Mouse (Mus musculus) neural tube, embryonic 13.5 days (tissue): ENCODE measurements around the gene Rnd3. TPM values are rescaled to one million over a fixed set of nuclear protein-coding genes. Genes with fewer than 3 reads are reported as not detected.
A peak's percentile ranks its signal among the peaks of the same experiment; 100 is the strongest.

ENCODE experiments used
- ATAC-seq: fragments of 200-750 bp; cut with Nextera tagmentation; 2 replicates; pipeline ENCODE4 v1.8.0; 2017; ENCODE audit warnings: low read depth, mild to moderate bottlenecking, moderate TSS enrichment, moderate library complexity
- H3K27ac ChIP-seq: fragments of 300-500 bp; sonication (generic); replicated peaks from 2 replicates; pipeline ENCODE4 v1.5.1; 2015; ENCODE audit warnings: moderate library complexity, mild to moderate bottlenecking, inconsistent platforms
- H3K27me3 ChIP-seq: fragments of 300-500 bp; sonication (generic); 2 replicates; pipeline ENCODE4 v1.6.1; 2015; ENCODE audit warnings: mild to moderate bottlenecking, inconsistent platforms
- H3K36me3 ChIP-seq: fragments of 300-500 bp; sonication (generic); 2 replicates; pipeline ENCODE4 v1.6.1; 2015; ENCODE audit warnings: mild to moderate bottlenecking, inconsistent platforms
- H3K4me1 ChIP-seq: fragments of 300-500 bp; sonication (generic); replicated peaks from 2 replicates; pipeline ENCODE4 v1.6.1; 2015; ENCODE audit warnings: inconsistent platforms
- H3K4me2 ChIP-seq: fragments of 300-500 bp; sonication (generic); 2 replicates; pipeline ENCODE4 v1.6.1; 2015; ENCODE audit warnings: inconsistent platforms, mild to moderate bottlenecking, moderate library complexity
- H3K4me3 ChIP-seq: fragments of 300-500 bp; sonication (generic); 2 replicates; pipeline ENCODE4 v1.5.1; 2015; ENCODE audit warnings: mild to moderate bottlenecking, inconsistent platforms
- H3K9ac ChIP-seq: fragments of 300-500 bp; sonication (generic); 2 replicates; pipeline ENCODE4 v1.6.1; 2015; ENCODE audit warnings: moderate library complexity, mild to moderate bottlenecking, inconsistent platforms
- H3K9me3 ChIP-seq: fragments of 300-500 bp; sonication (generic); 2 replicates; pipeline ENCODE4 v1.6.1; 2016; ENCODE audit warnings: inconsistent platforms
- WGBS: fragments of 180-500 bp; shearing (Covaris S2); methylation state at CpG from one replicate; pipeline ENCODE4 v1.1.7; 2015; 5-methylcytosine and 5-hydroxymethylcytosine counted together
- polyA plus RNA-seq: library from polyadenylated mRNA; unstranded; fragments of >200 nt; fragmentation: Nextera tagmentation; extraction: Ambion mirVana; gene quantifications from 2 replicates; pipeline ENCODE4 v1.2.1, GENCODE M21; 2015

Gene Rnd3
- polyA plus RNA-seq, 1 experiment from 2014 or later = 158 TPM

DNA sequence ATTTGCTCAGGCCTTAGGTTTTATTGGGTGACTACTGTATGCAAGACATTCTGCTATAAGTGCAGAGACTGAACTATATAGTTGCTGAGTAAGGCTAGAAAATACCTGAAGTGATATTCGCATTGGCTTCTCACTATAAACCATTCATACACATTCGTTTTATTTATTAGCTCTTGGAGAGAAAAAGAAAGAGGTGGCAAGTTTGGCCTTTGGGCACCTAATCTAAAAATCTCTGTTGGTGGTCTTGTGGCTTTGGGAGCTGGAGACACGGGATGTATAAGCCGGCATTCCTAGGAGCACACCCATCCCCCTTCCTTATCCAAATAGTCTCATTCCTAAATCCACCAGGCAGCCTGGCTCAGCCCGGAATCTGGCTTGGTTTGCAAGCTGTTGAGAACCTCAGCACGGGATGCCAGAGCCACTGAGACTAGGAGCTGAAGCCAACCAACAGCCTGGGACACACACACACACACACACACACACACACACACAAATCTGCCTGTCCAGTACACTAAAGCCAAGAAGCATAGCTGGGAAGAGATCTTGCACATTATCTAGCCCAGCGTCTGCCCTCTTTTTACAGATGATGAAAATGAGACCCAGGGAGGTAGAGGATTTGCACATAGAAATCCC lies 3.0 kb downstream of the Rnd3 start:
- Histone ChIP-seq H3K4me2 (peak overlapping the region; percentile 75), H3K27me3 (no peaks in the 10 kb centered on the region), H3K9me3 (no peaks in the 10 kb centered on the region), H3K36me3 (0 out of 2 replicates have a peak, but pooled peaks cover 6% of the 10 kb centered on the region), H3K27ac (peak overlapping the region; percentile 94), H3K9ac (peak overlapping the region; percentile 92), H3K4me3 (peak overlapping the region; percentile 97), H3K4me1 (peaks cover 51% of the 10 kb centered on the region)
- ATAC-seq = no peak
- 10% methylated on average over 7 of the region's 7 CpGs for WGBS

DNA sequence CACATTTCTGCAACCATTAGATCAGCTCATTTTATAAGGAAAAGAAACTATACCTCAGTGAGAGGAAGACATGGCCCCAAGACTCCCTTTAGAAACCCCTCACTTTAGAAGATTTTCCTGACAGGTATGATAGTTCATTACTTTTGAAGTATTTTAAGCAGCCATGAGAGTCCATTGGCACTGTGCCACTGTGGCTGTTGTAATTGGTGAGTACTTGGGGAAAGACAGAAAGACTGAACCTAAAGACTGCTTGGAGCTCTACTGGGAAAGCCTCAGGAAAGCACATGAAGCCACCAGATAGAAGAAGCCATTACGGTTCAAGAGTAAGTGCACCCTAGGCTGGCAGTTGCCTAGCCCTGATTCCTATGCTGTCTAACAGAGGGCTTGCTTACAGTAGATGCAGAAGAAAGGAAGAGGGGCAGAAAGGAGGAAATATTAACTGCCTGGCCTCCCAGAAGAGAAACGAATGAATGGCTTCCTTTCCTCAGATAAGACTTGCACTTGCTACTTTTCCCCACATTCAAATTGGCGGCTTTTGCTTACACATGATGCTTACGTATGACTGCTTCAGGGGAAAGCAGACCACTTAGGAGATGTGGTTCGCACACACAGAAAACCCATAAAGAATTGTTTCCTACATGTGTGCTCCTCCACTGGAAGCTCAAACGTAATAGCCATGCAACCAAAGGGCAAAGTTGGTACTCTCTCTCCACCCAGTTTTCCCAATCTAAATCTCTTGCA lies 4.4 kb downstream of the Rnd3 start:
- Histone ChIP-seq H3K9me3 (no peaks in the 10 kb centered on the region), H3K4me2 (peak overlapping the region; percentile 75), H3K36me3 (0 out of 2 replicates have a peak, but pooled peaks cover 6% of the 10 kb centered on the region), H3K4me1 (peaks cover 65% of the 10 kb centered on the region), H3K27me3 (no peaks in the 10 kb centered on the region), H3K4me3 (peak overlapping the region; percentile 97), H3K9ac (peak overlapping the region; percentile 63), H3K27ac (peak overlapping the region; percentile 54)
- WGBS = 36% methylated on average over 6 of the region's 6 CpGs
- ATAC-seq = no peak

DNA sequence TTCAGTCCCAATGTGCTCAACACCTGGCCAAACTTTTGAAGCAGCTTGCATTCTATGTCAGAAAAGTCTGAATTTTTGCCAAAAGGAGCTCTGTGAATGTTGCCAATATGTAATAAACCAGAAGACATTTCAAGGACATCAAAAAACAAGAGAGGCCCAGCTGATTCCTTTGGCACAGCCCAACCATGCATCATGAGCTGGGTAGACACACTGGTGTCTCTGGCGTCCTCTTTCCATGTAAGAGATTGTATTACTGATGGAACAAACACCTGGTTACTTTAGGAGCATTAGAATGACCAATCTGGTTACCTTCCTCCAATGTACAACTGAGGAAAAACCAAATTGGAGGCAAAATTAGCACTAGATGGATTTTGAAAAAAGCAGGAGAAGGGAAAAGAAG lies 6.5 kb downstream of the Rnd3 start:
- Histone ChIP-seq H3K4me1 (peaks cover 83% of the 10 kb centered on the region), H3K9me3 (no peaks in the 10 kb centered on the region), H3K4me2 (peak overlapping the region; percentile 75), H3K27ac (peak overlapping the region; percentile 9; the same call in 1 of the 2 replicates), H3K9ac (peak overlapping the region; percentile 23; the same call in 1 of the 2 replicates), H3K4me3 (peak overlapping the region; percentile 18; the same call in 1 of the 2 replicates), H3K27me3 (no peaks in the 10 kb centered on the region), H3K36me3 (peaks cover 7% of the 10 kb centered on the region; the same call in 1 of the 2 replicates)
- 28% methylated on average over 1 of the region's 1 CpGs for WGBS
- ATAC-seq = no peak

DNA sequence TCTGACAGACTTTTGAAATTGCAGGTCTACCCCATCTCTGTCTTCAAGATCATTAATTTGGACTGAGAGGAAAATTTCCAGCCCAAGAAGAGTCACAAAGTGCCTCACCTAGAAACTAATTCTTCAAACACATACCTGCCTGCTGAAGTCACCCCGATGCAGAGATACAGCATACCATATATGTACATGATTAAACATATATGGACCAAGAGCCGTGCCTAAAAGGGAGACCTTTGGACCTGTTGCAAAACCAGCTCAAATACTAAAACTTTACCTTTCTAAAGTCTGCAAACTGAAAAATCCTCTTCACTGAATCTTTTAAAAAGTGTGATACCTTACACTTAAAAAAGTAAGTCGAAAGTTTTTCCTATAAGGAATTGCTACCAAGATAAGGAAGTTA lies 7.6 kb downstream of the Rnd3 start:
- Histone ChIP-seq H3K9ac (peak overlapping the region; percentile 58), H3K27ac (peak overlapping the region; percentile 77; the same call in 1 of the 2 replicates)

DNA sequence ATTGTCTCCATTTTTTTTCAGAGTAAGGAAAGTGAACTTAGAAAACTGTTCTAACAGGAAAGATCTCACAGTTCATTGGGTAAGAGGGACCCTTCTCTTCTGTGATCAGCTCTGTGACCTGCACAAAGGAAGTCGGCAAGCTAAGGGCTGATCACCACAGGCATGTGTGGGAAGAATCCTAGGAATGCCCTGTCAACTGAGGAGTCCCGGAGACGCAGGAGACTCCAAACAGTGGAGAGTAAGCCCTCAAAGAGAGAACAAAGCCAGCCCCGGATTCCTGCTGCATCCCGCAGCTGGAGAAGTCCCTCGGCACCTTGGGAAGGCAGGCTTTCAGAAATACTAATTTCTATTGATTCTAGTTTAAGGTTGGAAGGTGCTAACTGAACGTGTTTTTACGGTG lies 8.4 kb downstream of the Rnd3 start:
- peak overlapping the region; percentile 31 for H3K4me3 ChIP-seq
- H3K27me3 ChIP-seq = no peaks in the 10 kb centered on the region
- peak overlapping the region; percentile 75 for H3K4me2 ChIP-seq
- WGBS = 1% methylated on average over 8 of the region's 8 CpGs
- peaks cover 91% of the 10 kb centered on the region for H3K4me1 ChIP-seq
- peak overlapping the region; percentile 77 for H3K27ac ChIP-seq
- ATAC-seq = peak; percentile 80
- H3K36me3 ChIP-seq = peaks cover 27% of the 10 kb centered on the region
- peak overlapping the region; percentile 58 for H3K9ac ChIP-seq
- H3K9me3 ChIP-seq = no peaks in the 10 kb centered on the region

More for the DNA sequence above, 7.6 kb downstream of the Rnd3 start:
- ATAC-seq = no peak
- 59% methylated on average over 3 of the region's 3 CpGs for WGBS
- Histone ChIP-seq H3K27me3 (no peaks in the 10 kb centered on the region), H3K4me1 (peaks cover 93% of the 10 kb centered on the region), H3K4me2 (peak overlapping the region; percentile 75), H3K9me3 (no peaks in the 10 kb centered on the region), H3K36me3 (peaks cover 18% of the 10 kb centered on the region), H3K4me3 (peak overlapping the region; percentile 31)

DNA sequence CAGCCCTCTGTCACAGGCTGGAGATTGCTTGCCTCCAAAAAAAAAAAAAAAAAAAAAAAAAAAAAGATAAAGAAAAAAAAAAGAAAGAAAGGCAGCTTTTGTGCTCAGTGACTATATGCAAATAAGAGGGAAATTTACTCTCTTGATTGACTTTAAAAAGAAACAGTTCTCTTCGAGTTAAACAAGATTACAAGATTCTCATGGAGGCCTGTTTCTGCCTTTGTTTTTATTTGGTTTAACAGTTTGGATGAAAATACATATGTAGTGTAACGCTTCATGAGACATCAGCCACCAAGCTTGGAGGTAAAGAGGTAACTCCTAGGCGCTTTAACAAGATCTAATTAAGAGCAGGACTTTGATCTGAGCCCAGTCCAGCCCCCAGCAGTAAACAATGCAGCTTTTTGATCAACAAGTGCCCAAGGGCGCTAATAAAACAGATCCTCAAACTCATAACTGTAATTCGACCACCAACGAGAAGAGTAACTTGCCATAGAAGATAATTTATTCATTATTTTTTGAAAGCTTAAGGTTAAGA lies 8.9 kb downstream of the Rnd3 start:
- Histone ChIP-seq H3K9ac (peak overlapping the region; percentile 58; the same call in 1 of the 2 replicates), H3K27ac (peak overlapping the region; percentile 77), H3K27me3 (no peaks in the 10 kb centered on the region), H3K4me1 (peaks cover 87% of the 10 kb centered on the region), H3K9me3 (no peaks in the 10 kb centered on the region), H3K4me3 (peak overlapping the region; percentile 31), H3K36me3 (peaks cover 30% of the 10 kb centered on the region), H3K4me2 (peak overlapping the region; percentile 75)
- ATAC-seq = 0 out of 2 replicates have a peak, but pooled peaks have one; percentile 47
- 4% methylated on average over 6 of the region's 6 CpGs for WGBS

DNA sequence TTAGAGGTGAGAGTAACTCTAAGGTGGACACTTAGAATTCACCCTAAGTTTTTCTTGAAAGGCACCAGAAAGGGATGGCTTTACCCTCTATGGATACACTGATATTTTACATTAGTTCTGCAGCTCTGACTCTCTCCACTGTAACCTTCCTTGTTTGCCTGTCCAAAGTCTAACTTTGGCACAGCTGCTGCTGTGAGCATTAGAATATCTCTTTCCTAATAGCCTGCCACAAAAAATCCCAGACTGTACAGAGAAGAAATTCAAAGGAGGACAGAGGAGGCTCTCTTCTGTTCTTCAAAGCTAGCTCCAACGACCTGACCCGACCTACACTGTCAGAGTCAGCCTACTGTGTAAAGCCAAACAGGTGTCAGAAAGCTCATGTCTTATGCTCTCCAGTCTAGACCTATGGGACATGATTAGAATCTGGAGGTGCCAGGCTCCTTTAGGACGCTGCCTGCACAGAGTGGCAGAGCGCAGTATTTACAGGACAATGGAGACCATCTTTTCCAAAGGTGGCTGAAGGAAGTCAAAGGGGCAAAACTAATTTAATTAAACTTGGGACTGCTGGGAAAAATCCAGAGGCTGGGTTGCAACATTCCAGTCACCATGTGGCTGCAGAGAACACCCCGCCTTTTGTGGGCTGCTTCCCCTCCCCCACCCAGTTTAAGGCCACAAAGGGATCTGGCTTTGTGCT lies 9.5 kb downstream of the Rnd3 start:
- Histone ChIP-seq H3K36me3 (peaks cover 36% of the 10 kb centered on the region), H3K9me3 (no peaks in the 10 kb centered on the region), H3K4me2 (peak overlapping the region; percentile 75), H3K4me1 (peaks cover 85% of the 10 kb centered on the region), H3K4me3 (0 out of 2 replicates have a peak overlapping the region, but pooled peaks have one; percentile 8), H3K9ac (peak overlapping the region; percentile 10; the same call in 1 of the 2 replicates), H3K27me3 (no peaks in the 10 kb centered on the region), H3K27ac (peak overlapping the region; percentile 49)
- 3% methylated on average over 5 of the region's 5 CpGs for WGBS
- peak; percentile 75 for ATAC-seq

DNA sequence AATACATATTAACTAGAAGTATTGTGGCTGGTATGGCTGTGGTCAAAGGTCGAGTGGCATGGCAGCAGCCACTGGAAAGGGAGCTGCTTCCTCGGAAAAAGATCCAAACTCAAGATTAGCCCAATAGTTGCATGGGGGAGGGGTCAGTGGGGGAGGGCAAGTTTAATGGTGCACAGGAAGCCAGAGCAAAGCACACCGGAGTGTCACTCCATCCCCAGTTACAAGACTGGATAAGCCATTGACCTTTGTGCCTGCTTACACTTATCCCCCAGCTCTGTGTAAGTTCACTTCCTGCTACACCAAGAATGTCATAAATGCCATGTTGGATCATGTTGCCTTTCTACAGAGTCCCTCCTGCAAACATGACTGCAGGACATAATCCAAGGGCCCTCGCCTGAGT lies 11.2 kb downstream of the Rnd3 start:
- no peak for ATAC-seq
- Histone ChIP-seq H3K27me3 (no peaks in the 10 kb centered on the region), H3K36me3 (peaks cover 47% of the 10 kb centered on the region), H3K9ac (no peak overlapping the region), H3K4me3 (no peak overlapping the region), H3K4me1 (peaks cover 80% of the 10 kb centered on the region), H3K27ac (no peak overlapping the region), H3K4me2 (no peak overlapping the region), H3K9me3 (no peaks in the 10 kb centered on the region)
- 54% methylated on average over 4 of the region's 4 CpGs for WGBS

DNA sequence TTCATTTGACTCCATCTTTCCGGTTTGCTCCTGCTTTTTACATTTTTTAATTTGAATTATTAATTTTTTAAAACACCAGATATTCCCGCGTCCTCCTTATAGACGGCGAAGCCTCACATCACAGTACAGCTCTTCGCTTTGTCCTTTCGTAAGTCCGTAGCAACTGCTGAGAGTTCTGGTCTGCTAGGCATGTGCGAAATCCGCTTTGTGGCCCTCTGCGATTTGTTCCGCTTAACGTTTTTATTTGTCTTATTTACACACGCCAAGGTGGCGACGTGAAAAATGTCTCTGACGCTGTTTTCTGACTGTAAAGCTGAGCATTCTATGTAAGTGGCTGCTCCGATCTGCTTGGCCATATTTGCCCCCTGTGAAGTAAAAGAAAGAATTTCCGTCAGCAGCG lies 16.7 kb downstream of the Rnd3 start:
- Histone ChIP-seq H3K4me2 (no peak overlapping the region), H3K4me3 (no peak overlapping the region), H3K27me3 (no peaks in the 10 kb centered on the region), H3K9ac (no peak overlapping the region), H3K4me1 (peaks cover 34% of the 10 kb centered on the region), H3K27ac (no peak overlapping the region), H3K9me3 (no peaks in the 10 kb centered on the region), H3K36me3 (peaks cover 78% of the 10 kb centered on the region)
- ATAC-seq = no peak
- WGBS = 61% methylated on average over 20 of the region's 20 CpGs

DNA sequence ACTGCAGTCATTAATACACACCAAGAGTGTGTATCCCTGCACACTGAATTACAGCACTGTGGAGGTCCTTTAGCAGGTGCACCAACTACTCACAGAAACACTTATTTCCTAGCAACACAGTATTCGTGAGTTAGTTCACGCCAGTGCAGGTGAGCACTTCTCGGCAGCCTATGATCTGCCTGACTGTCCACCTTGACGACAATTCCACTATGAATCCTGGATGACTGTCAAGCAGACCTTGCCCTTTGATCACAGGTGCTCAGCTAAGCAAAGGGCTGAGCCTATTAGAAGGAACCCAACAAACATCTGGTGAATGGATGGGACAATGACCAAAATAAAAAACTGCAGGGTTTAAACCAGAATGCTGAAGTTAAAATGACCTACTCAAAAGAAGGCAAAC lies 20.8 kb downstream of the Rnd3 start:
- 83% methylated on average over 4 of the region's 4 CpGs for WGBS
- no peak overlapping the region for H3K27ac ChIP-seq
- no peaks in the 10 kb centered on the region for H3K9me3 ChIP-seq
- peak; percentile 59 for ATAC-seq
- no peak overlapping the region for H3K4me3 ChIP-seq
- H3K4me2 ChIP-seq = no peak overlapping the region
- peaks cover 39% of the 10 kb centered on the region for H3K36me3 ChIP-seq
- H3K27me3 ChIP-seq = no peaks in the 10 kb centered on the region
- H3K9ac ChIP-seq = no peak overlapping the region
- peaks cover 9% of the 10 kb centered on the region; the same call in 1 of the 2 replicates for H3K4me1 ChIP-seq

DNA sequence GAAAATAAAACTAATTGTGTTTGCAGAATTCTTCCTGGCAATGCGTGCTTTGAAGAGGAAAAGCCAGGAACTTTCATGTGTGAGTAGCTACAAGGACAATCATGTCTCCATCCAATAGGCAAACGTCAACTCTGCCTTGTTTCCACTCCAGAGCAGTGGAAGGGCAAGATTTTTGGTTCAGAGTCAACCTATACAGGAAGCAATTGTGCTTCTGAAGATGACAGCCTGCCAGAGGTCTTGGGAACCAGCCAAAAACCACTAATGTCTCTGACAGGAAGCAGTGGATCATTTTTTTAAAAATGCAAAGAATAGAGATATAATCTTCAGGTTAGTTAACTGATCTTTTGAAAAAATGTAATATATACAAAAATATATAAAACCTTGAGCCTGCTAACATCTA lies 38.6 kb downstream of the Rnd3 start:
- Histone ChIP-seq H3K27me3 (no peaks in the 10 kb centered on the region), H3K4me1 (no peaks in the 10 kb centered on the region), H3K9ac (no peak overlapping the region), H3K27ac (no peak overlapping the region), H3K4me2 (no peak overlapping the region), H3K36me3 (no peaks in the 10 kb centered on the region), H3K9me3 (no peaks in the 10 kb centered on the region), H3K4me3 (no peak overlapping the region)
- WGBS = 72% methylated on average over 2 of the region's 2 CpGs
- ATAC-seq = no peak
